Mouse (Mus musculus) cerebellum, adult 11-12 months (tissue): Measurements from ENCODE around the gene Tsc2.

Experiments
- DNase-seq: peaks from one replicate; pipeline ENCODE4 v3.0.0; 2022

Tsc2 gene

GRCm38 (mm10) chr17:24646381-24646780 is 14.0 kb upstream of the Tsc2 start:
- no peak for DNase-seq

- no peak for DNase-seq
These were observed 13.5 kb upstream of the Tsc2 start for GRCm38 (mm10) chr17:24645916-24646315.

GRCm38 (mm10) chr17:24644875-24645721 is 12.7 kb upstream of the Tsc2 start:
- DNase-seq = peak; percentile 44

- peak; percentile 28 for DNase-seq
These were observed 11.7 kb upstream of the Tsc2 start for GRCm38 (mm10) chr17:24644030-24644715.

- DNase-seq = no peak
These were observed 10.4 kb upstream of the Tsc2 start for GRCm38 (mm10) chr17:24642791-24643343.

- DNase-seq = no peak
These were observed 9.5 kb upstream of the Tsc2 start for GRCm38 (mm10) chr17:24641944-24642343.

- no peak for DNase-seq
These were observed 8.2 kb upstream of the Tsc2 start for GRCm38 (mm10) chr17:24640581-24640980.

- DNase-seq = no peak
These were observed 7.7 kb upstream of the Tsc2 start for GRCm38 (mm10) chr17:24640119-24640518.

GRCm38 (mm10) chr17:24639571-24639988 is 7.2 kb upstream of the Tsc2 start:
- DNase-seq = no peak

GRCm38 (mm10) chr17:24638840-24639239 is 6.4 kb upstream of the Tsc2 start:
- no peak for DNase-seq

GRCm38 (mm10) chr17:24638214-24638613 is 5.8 kb upstream of the Tsc2 start:
- no peak for DNase-seq

GRCm38 (mm10) chr17:24636781-24637481 is 4.5 kb upstream of the Tsc2 start:
- DNase-seq = no peak

GRCm38 (mm10) chr17:24635694-24636093 is 3.3 kb upstream of the Tsc2 start:
- no peak for DNase-seq

- DNase-seq = no peak
These were observed 2.6 kb upstream of the Tsc2 start for GRCm38 (mm10) chr17:24635024-24635423.

- no peak for DNase-seq
These were observed 1.4 kb upstream of the Tsc2 start for GRCm38 (mm10) chr17:24633831-24634230.

- peak; percentile 58 for DNase-seq
These were observed 501 bp upstream of the Tsc2 start for GRCm38 (mm10) chr17:24632813-24633449.

- no peak for DNase-seq
These were observed 2.4 kb downstream of the Tsc2 start for GRCm38 (mm10) chr17:24630072-24630471.

GRCm38 (mm10) chr17:24628646-24629045 is 3.8 kb downstream of the Tsc2 start:
- DNase-seq = peak; percentile 76

GRCm38 (mm10) chr17:24625472-24625871 is 7.0 kb downstream of the Tsc2 start:
- DNase-seq = no peak

GRCm38 (mm10) chr17:24617561-24618194 is 14.8 kb downstream of the Tsc2 start:
- no peak for DNase-seq

- DNase-seq = no peak
These were observed 21.7 kb downstream of the Tsc2 start for GRCm38 (mm10) chr17:24610711-24611110.

GRCm38 (mm10) chr17:24608874-24609273 is 23.6 kb downstream of the Tsc2 start:
- no peak for DNase-seq
